Mouse (Mus musculus): ENCODE data around the gene Srsf11. TPM values are rescaled to one million over a fixed set of nuclear protein-coding genes. Genes with fewer than 3 reads are reported as not detected.

The Srsf11 gene
- total RNA-seq, 2 experiments from 2014 or later = 88.7 to 91.7 TPM

DNA sequence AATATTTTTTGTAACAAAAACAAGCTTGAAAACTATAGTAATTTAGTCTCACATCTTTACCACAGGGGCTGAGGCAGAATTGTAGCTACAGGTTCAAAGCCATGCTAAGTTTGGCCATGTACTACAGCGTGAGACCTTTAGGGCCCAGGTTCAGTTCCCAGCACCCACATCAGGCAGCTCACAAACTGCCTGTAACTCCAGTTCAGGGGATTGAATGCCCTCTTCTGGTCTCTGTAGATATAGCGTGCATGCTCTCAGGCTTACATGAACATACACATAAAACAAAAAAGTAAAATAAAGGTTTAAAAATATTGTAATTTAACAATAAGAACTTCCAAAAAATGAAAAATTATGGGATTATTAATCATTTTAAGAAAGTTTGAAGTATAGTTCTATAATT is 63.2 kb downstream of the Srsf11 start:
- DNase-seq = no peak

DNA sequence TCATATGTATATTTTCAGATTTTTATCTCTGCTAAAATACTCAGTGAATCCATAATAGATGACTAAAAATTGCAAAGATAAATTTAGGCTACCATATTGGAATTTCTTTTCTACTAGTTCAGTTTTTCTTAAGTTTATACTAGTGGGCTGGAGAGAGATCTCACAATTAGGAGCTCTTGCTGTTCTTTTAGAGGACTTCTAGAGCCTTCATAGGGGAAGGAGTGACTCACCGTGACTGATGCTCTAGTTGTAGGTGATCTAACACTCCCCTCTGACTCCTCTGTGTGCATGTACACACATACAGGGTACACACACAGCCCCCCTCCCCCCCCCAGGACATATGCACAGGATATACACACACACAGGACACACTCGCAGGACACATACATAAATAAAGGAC is 65.3 kb downstream of the Srsf11 start:
- DNase-seq = no peak

Other genes with a start within 250 kb of the Srsf11 start
- under 1 TPM; 0.18 to 0.31 TPM for gene Cth, start 111.6 kb downstream of the Srsf11 start, total RNA-seq (2021)
- 10 to 100 TPM; 39.7 to 40.0 TPM for gene Ankrd13c, start 89.4 kb downstream of the Srsf11 start, total RNA-seq (2021)
- 10 to 100 TPM; 28.3 to 29.7 TPM for gene Lrrc40, start within 50 bp of the Srsf11 start, total RNA-seq (2021)